ENCODE assay signal across 23 mouse cellular contexts in genomic region chr11:22693984-22694383, GRCm38 (mm10).
DNase-seq lines count a peak whose midpoint lies in the region; ATAC-seq and TF ChIP-seq lines count a peak whose summit lies in the region.
"Had no signal": no experiment of that assay in that cellular context is flagged by ENCODE, and none has a peak within 500 bp of the region (broad histone marks: within the 10 kb centered on the region; RNA-seq: fewer than 3 reads in every experiment).

No protein-coding gene starts in this region.

- no peak for TF ChIP-seq POLR2A in CH12.LX (IDR thresholded peaks at IDR 0.05; ENCODE audit: low read depth, low read length)

- peaks cover 5% of the 10 kb centered on the region; the same call in 1 of the 2 replicates for H3K4me1 ChIP-seq in heart, embryonic 12.5 days (replicated peaks)
- peaks cover 15 to 60% of the 10 kb centered on the region in 2 experiments for H3K4me1 ChIP-seq in CH12.LX (ENCODE audit: control insufficient read depth in 1 of 2, insufficient read depth in 2 of 2)
- peaks cover 11% of the 10 kb centered on the region; the same call in 1 of the 2 replicates for H3K4me1 ChIP-seq in midbrain, embryonic 15.5 days
- H3K4me1 ChIP-seq: stomach, embryonic 15.5 days had no signal

- peak; percentile 45 for TF ChIP-seq RAD21 in CH12.LX (IDR thresholded peaks at IDR 0.05; ENCODE audit: low read depth, low read length)

- in situ Hi-C loops in CH12.LX (cut with MboI; ENCODE audit: low pct_ligation_motif_present, low pct_unique_long_range_greater_than_20kb, low sequenced_read_pairs) (loop anchor here (5.0 kb wide), 3 partner anchors 63 to 258 kb away; no protein-coding TSS in a partner anchor), Patski (cut with MboI; ENCODE audit: low pct_unique_long_range_greater_than_20kb) (loop anchor here (10.0 kb wide), 2 partner anchors 161 to 271 kb away; no protein-coding TSS in a partner anchor)

- no peaks in the 10 kb centered on the region for H3K36me3 ChIP-seq in heart, embryonic 12.5 days
- H3K36me3 ChIP-seq in CH12.LX (replicated peaks in 1 of 2; ENCODE audit: control insufficient read depth in 1 of 2, insufficient read depth in 1 of 2, low read length in 1 of 2) = no peaks in the 10 kb centered on the region
- H3K36me3 ChIP-seq in midbrain, embryonic 15.5 days (replicated peaks) = no peaks in the 10 kb centered on the region
- H3K36me3 ChIP-seq: embryonic facial prominence, embryonic 13.5 days; forebrain, embryonic 12.5 days; heart, embryonic 10.5 days; hindbrain, embryonic 13.5 days; midbrain, embryonic 10.5 days; neural tube, embryonic 15.5 days; stomach, embryonic 15.5 days had no signal

- H3K9ac ChIP-seq in heart, embryonic 12.5 days = no peak overlapping the region
- no peak overlapping the region; the same call in 1 of the 2 replicates for H3K9ac ChIP-seq in CH12.LX (ENCODE audit: insufficient read depth, low read depth)
- no peak overlapping the region for H3K9ac ChIP-seq in midbrain, embryonic 15.5 days
- H3K9ac ChIP-seq: embryonic facial prominence, embryonic 13.5 days; forebrain, embryonic 12.5 days; hindbrain, embryonic 13.5 days; lung, embryonic 14.5 days; neural tube, embryonic 15.5 days; stomach, embryonic 15.5 days had no signal

- no peaks in the 10 kb centered on the region for H3K79me2 ChIP-seq in CH12.LX (replicated peaks; ENCODE audit: control insufficient read depth, extremely low read depth, insufficient read depth, poor library complexity, severe bottlenecking)

- POLR2A ChIA-PET in Patski (lab: Charles Lee) = no interaction called here

- H3K27me3 ChIP-seq in heart, embryonic 12.5 days (replicated peaks) = no peaks in the 10 kb centered on the region
- H3K27me3 ChIP-seq in CH12.LX (replicated peaks) (no peaks in the 10 kb centered on the region), Patski (no peaks in the 10 kb centered on the region)
- no peaks in the 10 kb centered on the region for H3K27me3 ChIP-seq in midbrain, embryonic 15.5 days (replicated peaks)
- H3K27me3 ChIP-seq: embryonic facial prominence, embryonic 13.5 days; forebrain, embryonic 12.5 days; hindbrain, embryonic 13.5 days; neural tube, embryonic 15.5 days; stomach, embryonic 15.5 days had no signal

- dilution Hi-C loops in CH12.LX (cut with MboI; ENCODE audit: extremely low pct_ligation_motif_present, extremely low pct_unique_long_range_greater_than_20kb, low sequenced_read_pairs) = no loop called here

- TF ChIP-seq CTCF in layer of hippocampus, adult 2 months (conservative IDR thresholded peaks at IDR 0.05) = peak; percentile 15; the same call in 1 of the 2 replicates
- peak; percentile 25 to 44; a peak in 3 of 4 replicates for TF ChIP-seq CTCF in CH12.LX (conservative IDR thresholded peaks at IDR 0.05 in 1 of 2, IDR thresholded peaks at IDR 0.05 in 1 of 2; ENCODE audit: low read depth in 2 of 2, low read length in 2 of 2)
- peak; percentile 29 for TF ChIP-seq CTCF in Patski (IDR thresholded peaks at IDR 0.05)

- no peak for ATAC-seq in heart, embryonic 12.5 days (ENCODE audit: insufficient number of reproducible peaks, low FRiP score)
- ATAC-seq in Patski = no peak
- ATAC-seq in midbrain, embryonic 15.5 days (replicated peaks) = no peak

- 72% methylated on average over 2 of the region's 2 CpGs for WGBS in heart, embryonic 12.5 days
- WGBS in midbrain, embryonic 15.5 days = 85% methylated on average over 2 of the region's 2 CpGs

- CTCF ChIA-PET in Patski (lab: Charles Lee) = interaction anchor here (1.0 to 1.8 kb wide), 3 partner anchors 16 to 282 kb away, joined by 3 to 5 read pairs (median 4); no protein-coding TSS in a partner anchor

- H3K27ac ChIP-seq in heart, embryonic 12.5 days (ENCODE audit: poor library complexity, severe bottlenecking) = no peak overlapping the region
- no peak overlapping the region for H3K27ac ChIP-seq in layer of hippocampus, adult 2 months
- H3K27ac ChIP-seq in CH12.LX (ENCODE audit: insufficient read depth, low read depth) = peak overlapping the region; percentile 87; the same call in 1 of the 2 replicates
- no peak overlapping the region for H3K27ac ChIP-seq in midbrain, embryonic 15.5 days
- H3K27ac ChIP-seq: embryonic facial prominence, embryonic 13.5 days; forebrain, embryonic 12.5 days; gastrocnemius, adult 2 months; heart, embryonic 10.5 days; hindbrain, embryonic 13.5 days; midbrain, embryonic 10.5 days; neural tube, embryonic 15.5 days; stomach, embryonic 15.5 days had no signal

- H3K4me3 ChIP-seq in heart, embryonic 12.5 days = no peak overlapping the region
- H3K4me3 ChIP-seq in layer of hippocampus, adult 2 months = no peak overlapping the region
- no peak overlapping the region for H3K4me3 ChIP-seq in CH12.LX (replicated peaks in 1 of 3; ENCODE audit: low read depth in 2 of 3, low read length in 2 of 3, poor library complexity in 1 of 3)
- H3K4me3 ChIP-seq in midbrain, embryonic 15.5 days = no peak overlapping the region
- H3K4me3 ChIP-seq: embryonic facial prominence, embryonic 13.5 days; erythroblast, embryonic 14.5 days; forebrain, embryonic 12.5 days; gastrocnemius, adult 2 months; heart, embryonic 10.5 days; hindbrain, embryonic 13.5 days; midbrain, embryonic 10.5 days; neural tube, embryonic 15.5 days; stomach, embryonic 15.5 days had no signal

- DNase-seq in heart, adult 11 months = peak; percentile 67
- DNase-seq in layer of hippocampus, adult 2 months (ENCODE audit: low spot score in 2 of 2) = no peak
- no peak for DNase-seq in layer of hippocampus, postnatal 25 days (ENCODE audit: extremely low spot score in 1 of 2, low spot score in 1 of 2)
- DNase-seq in CH12.LX (ENCODE audit: extremely low read depth) = no peak
- DNase-seq in Patski (ENCODE audit: low read depth, low spot score) = no peak
- no peak for DNase-seq in right cerebral cortex, adult 18-20 months
- DNase-seq: cerebellum, adult 18-20 months; cerebellum, postnatal 14 days; gastrocnemius, adult 2 months; heart, postnatal 14 days; kidney, adult 9 months; kidney, postnatal 36 days; lung, embryonic 14.5 days had no signal

- no peaks in the 10 kb centered on the region for H3K9me3 ChIP-seq in heart, embryonic 12.5 days (replicated peaks)
- H3K9me3 ChIP-seq in CH12.LX (replicated peaks; ENCODE audit: low read length) = peaks cover 7% of the 10 kb centered on the region
- no peaks in the 10 kb centered on the region for H3K9me3 ChIP-seq in midbrain, embryonic 15.5 days
- H3K9me3 ChIP-seq: embryonic facial prominence, embryonic 13.5 days; forebrain, embryonic 12.5 days; heart, embryonic 10.5 days; hindbrain, embryonic 13.5 days; midbrain, embryonic 10.5 days; neural tube, embryonic 15.5 days; stomach, embryonic 15.5 days had no signal

- TF ChIP-seq EP300 in CH12.LX (IDR thresholded peaks at IDR 0.05; ENCODE audit: low read length) = no peak

- H3K4me2 ChIP-seq in heart, embryonic 12.5 days = no peak overlapping the region
- H3K4me2 ChIP-seq in CH12.LX (ENCODE audit: insufficient read depth, low read depth, poor library complexity, severe bottlenecking) = no peak overlapping the region
- no peak overlapping the region for H3K4me2 ChIP-seq in midbrain, embryonic 15.5 days
- H3K4me2 ChIP-seq: embryonic facial prominence, embryonic 13.5 days; forebrain, embryonic 12.5 days; hindbrain, embryonic 13.5 days; lung, embryonic 14.5 days; neural tube, embryonic 15.5 days; stomach, embryonic 15.5 days had no signal

TF ChIP-seq in CH12.LX, 34 proteins besides CTCF, POLR2A, EP300 and RAD21:
- TF ChIP-seq ETS1 (conservative IDR thresholded peaks at IDR 0.05; ENCODE audit: low read depth, low read length) = no peak
- peak; percentile 39 for TF ChIP-seq SMC3 (IDR thresholded peaks at IDR 0.05; ENCODE audit: low read depth, low read length)
- no peak for TF ChIP-seq MYC (IDR thresholded peaks at IDR 0.05; ENCODE audit: low read depth, low read length)
